Mouse (Mus musculus): ENCODE measurements at regions not wholly inside any gene's neighbourhood (a gene's known extent, or its start where the extent isn't known, plus 50 kb on each side); places are given as distances from the start of the nearest gene placed in this dataset.
"Not testable (repeated sequence)": the region's sequence is repeated elsewhere in the genome, so short reads cannot be mapped to it uniquely, and the experiment has no call there.

DNA sequence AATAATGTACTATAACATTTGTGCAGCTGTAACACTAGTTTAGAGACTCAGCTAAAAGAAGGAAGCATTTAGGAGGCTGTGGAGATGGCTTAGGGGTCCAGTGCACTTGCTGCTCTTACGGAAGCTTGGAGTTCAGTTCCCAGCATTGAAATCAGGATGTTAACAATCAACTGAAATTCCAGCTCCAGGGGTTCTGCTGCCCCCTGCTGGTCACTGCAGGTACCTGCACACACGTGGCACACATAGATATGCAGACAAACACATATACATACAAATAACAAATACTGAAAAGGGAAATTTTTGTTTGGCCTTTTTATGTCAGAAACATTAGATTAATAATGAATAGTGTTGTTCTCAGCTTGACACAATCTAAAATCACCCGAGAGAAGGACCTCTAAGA is 322.5 kb downstream of the Ajap1 start:
- Histone ChIP-seq H3K27ac (ENCODE audit: low read depth, low read length) (no peak overlapping the region), H3K4me1 (ENCODE audit: control insufficient read depth, insufficient read depth, low read depth, low read length) (no peaks in the 10 kb centered on the region), H3K4me2 (ENCODE audit: low read length) (no peak overlapping the region), H3K27me3 (replicated peaks; ENCODE audit: control insufficient read depth, insufficient read depth, low read length) (no peaks in the 10 kb centered on the region), H3K9ac (ENCODE audit: low read depth, low read length) (no peak overlapping the region), H3K9me3 (ENCODE audit: control insufficient read depth, low read length) (no peaks in the 10 kb centered on the region; the same call in 1 of the 2 replicates), H3K36me3 (ENCODE audit: control insufficient read depth, insufficient read depth, low read length) (no peaks in the 10 kb centered on the region), H3K4me3 (ENCODE audit: low read length) (no peak overlapping the region)
- 93% methylated on average over 3 of the region's 3 CpGs for WGBS
- no peak for ATAC-seq

DNA sequence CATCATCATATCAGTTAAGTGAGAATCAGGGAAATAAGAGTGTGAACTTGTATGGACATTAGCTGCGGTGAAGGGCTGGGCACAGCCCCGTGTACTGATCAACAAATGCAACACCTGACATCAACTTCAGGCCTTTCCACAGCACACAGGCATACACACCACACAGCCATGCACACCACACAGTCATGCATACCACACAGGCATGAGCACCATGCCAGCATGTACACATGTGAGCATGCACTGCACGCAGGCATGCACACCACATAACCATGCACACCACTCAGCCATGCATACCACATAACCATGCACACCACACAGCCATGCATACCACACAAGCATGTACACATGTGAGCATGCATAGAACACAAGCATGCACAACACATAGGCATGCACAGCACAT is 325.0 kb downstream of the Ajap1 start:
- Histone ChIP-seq H3K4me2 (ENCODE audit: low read length) (no peak overlapping the region), H3K4me1 (ENCODE audit: control insufficient read depth, insufficient read depth, low read depth, low read length) (no peaks in the 10 kb centered on the region), H3K9ac (ENCODE audit: low read depth, low read length) (no peak overlapping the region), H3K36me3 (ENCODE audit: control insufficient read depth, insufficient read depth, low read length) (no peaks in the 10 kb centered on the region), H3K4me3 (ENCODE audit: low read length) (no peak overlapping the region), H3K27me3 (replicated peaks; ENCODE audit: control insufficient read depth, insufficient read depth, low read length) (no peaks in the 10 kb centered on the region), H3K9me3 (ENCODE audit: control insufficient read depth, low read length) (no peaks in the 10 kb centered on the region), H3K27ac (ENCODE audit: low read depth, low read length) (no peak overlapping the region)
- ATAC-seq, result no peak
- 100% methylated on average over 3 of the region's 3 CpGs for WGBS

DNA sequence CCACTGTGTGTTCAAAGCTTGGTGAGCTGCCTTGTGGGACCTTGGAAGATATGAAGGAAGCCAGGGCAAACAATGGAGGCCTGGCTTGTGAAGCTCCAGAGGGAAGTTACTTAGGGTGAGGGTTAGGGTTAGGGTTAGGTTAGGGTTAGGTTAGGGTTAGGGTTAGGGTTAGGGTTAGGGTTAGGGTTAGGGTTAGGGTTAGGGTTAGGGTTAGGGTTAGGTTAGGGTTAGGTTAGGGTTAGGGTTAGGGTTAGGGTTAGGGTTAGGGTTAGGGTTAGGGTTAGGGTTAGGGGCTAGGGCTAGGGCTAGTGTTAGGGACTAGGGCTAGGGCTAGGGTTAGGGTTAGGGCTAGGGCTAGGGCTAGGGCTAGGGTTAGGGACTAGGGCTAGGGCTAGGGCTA is 329.7 kb downstream of the Ajap1 start:
- not testable (repeated sequence) for H3K4me2 ChIP-seq (ENCODE audit: low read length); ATAC-seq; H3K4me1 ChIP-seq (ENCODE audit: control insufficient read depth, insufficient read depth, low read depth, low read length); H3K4me3 ChIP-seq (ENCODE audit: low read length); H3K36me3 ChIP-seq (ENCODE audit: control insufficient read depth, insufficient read depth, low read length); H3K27ac ChIP-seq (ENCODE audit: low read depth, low read length); H3K9ac ChIP-seq (ENCODE audit: low read depth, low read length); H3K9me3 ChIP-seq (ENCODE audit: control insufficient read depth, low read length); H3K27me3 ChIP-seq (replicated peaks; ENCODE audit: control insufficient read depth, insufficient read depth, low read length)

DNA sequence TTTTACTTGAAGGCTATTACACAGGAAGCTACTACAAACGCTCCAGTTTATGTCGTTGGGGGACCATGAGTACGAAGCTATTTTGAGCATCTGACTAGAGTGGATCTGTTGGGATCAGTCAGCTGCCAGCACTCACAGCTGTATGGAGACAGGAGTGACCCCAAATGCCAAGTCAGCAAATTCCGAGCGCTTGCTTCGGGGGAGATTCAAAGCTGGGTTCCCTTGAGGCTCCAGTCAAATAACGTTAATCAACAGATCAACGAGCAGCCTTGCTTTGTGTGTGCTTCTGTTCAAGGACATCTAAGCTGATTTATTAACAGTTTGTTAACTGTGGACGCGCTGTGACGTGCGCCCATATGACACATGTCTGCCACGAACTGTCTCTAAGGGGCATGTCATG is 349.5 kb downstream of the Ajap1 start:
- 0 out of 2 replicates have a peak overlapping the region, but pooled peaks have one; percentile 3 for H3K27ac ChIP-seq (ENCODE audit: low read depth, low read length)
- H3K36me3 ChIP-seq (ENCODE audit: control insufficient read depth, insufficient read depth, low read length), result no peaks in the 10 kb centered on the region
- no peak overlapping the region for H3K4me2 ChIP-seq (ENCODE audit: low read length)
- H3K4me1 ChIP-seq (ENCODE audit: control insufficient read depth, insufficient read depth, low read depth, low read length), result peaks cover 2% of the 10 kb centered on the region; the same call in 1 of the 2 replicates
- no peak overlapping the region for H3K4me3 ChIP-seq (ENCODE audit: low read length)
- peak; percentile 63; the same call in 1 of the 2 replicates for ATAC-seq
- H3K9ac ChIP-seq (ENCODE audit: low read depth, low read length), result no peak overlapping the region
- 66% methylated on average over 13 of the region's 13 CpGs for WGBS
- no peaks in the 10 kb centered on the region for H3K27me3 ChIP-seq (replicated peaks; ENCODE audit: control insufficient read depth, insufficient read depth, low read length)
- H3K9me3 ChIP-seq (ENCODE audit: control insufficient read depth, low read length), result no peaks in the 10 kb centered on the region

DNA sequence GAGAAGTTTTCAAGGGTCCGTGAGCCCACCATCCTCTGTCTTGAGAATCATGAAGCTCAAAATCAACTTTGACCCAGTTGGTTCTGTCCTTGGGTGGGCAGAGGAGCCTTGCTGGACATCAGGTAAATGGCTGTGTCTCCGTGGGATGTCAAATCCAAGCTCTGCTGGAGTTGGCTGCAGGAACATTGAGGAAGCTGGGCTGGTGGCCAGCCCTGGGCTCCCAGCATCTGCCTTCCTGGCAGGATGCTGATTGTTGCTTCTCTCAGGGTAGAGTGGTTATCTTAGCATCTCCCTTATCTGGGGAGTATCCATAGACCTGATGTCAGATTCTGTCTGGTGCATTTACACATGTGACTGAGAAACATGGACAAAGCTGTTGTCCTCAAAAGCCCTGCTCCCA is 353.3 kb downstream of the Ajap1 start:
- 88% methylated on average over 2 of the region's 2 CpGs for WGBS
- no peaks in the 10 kb centered on the region for H3K36me3 ChIP-seq (ENCODE audit: control insufficient read depth, insufficient read depth, low read length)
- no peak overlapping the region for H3K4me2 ChIP-seq (ENCODE audit: low read length)
- no peaks in the 10 kb centered on the region for H3K27me3 ChIP-seq (replicated peaks; ENCODE audit: control insufficient read depth, insufficient read depth, low read length)
- H3K27ac ChIP-seq (ENCODE audit: low read depth, low read length), result no peak overlapping the region
- no peak overlapping the region for H3K9ac ChIP-seq (ENCODE audit: low read depth, low read length)
- H3K9me3 ChIP-seq (ENCODE audit: control insufficient read depth, low read length), result no peaks in the 10 kb centered on the region
- peaks cover 2% of the 10 kb centered on the region; the same call in 1 of the 2 replicates for H3K4me1 ChIP-seq (ENCODE audit: control insufficient read depth, insufficient read depth, low read depth, low read length)
- no peak overlapping the region for H3K4me3 ChIP-seq (ENCODE audit: low read length)
- no peak for ATAC-seq

DNA sequence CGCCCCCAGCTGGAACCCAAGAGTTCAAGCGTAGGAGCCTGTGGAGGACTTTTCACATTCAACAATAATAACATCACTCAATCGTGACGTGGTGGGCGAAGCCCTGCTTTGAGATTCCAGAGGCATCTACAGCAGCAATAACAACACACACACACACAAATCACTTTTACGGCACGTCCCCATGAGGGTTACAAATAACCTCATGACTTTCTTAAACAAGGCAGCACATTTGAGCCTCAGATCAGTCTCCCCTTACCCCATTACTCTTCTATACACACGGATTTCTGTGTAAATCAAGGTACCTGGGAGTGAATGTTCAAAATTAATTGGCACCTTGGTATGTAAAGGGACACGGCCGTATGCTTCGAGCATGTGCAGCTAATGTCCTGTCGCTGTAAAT is 354.4 kb downstream of the Ajap1 start:
- Histone ChIP-seq H3K4me1 (ENCODE audit: control insufficient read depth, insufficient read depth, low read depth, low read length) (peaks cover under 1% of the 10 kb centered on the region; the same call in 1 of the 2 replicates), H3K4me3 (ENCODE audit: low read length) (no peak overlapping the region), H3K9ac (ENCODE audit: low read depth, low read length) (no peak overlapping the region), H3K27me3 (replicated peaks; ENCODE audit: control insufficient read depth, insufficient read depth, low read length) (no peaks in the 10 kb centered on the region), H3K36me3 (ENCODE audit: control insufficient read depth, insufficient read depth, low read length) (no peaks in the 10 kb centered on the region), H3K4me2 (ENCODE audit: low read length) (no peak overlapping the region), H3K9me3 (ENCODE audit: control insufficient read depth, low read length) (no peaks in the 10 kb centered on the region), H3K27ac (ENCODE audit: low read depth, low read length) (no peak overlapping the region)
- WGBS, result 81% methylated on average over 12 of the region's 12 CpGs
- no peak for ATAC-seq

DNA sequence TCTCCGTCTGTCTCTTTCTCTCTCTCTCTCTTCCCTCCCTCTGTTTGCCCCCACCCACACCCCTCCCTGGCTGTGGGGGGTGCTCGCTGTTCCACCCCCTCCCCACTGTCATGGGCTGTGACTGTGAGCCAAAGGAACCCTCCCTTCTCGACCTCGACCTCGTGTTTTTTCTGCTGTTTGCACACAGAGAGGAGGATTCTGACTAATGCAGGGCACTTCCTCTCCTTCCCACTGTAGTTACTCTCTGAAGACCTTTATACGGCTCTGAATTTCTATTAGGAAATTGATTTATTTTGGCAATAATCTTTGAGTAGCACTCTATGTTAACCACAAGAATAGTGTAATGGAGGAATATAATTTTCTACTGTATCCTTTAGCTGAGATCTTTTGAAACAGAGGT is 362.1 kb downstream of the Ajap1 start:
- no peaks in the 10 kb centered on the region for H3K27me3 ChIP-seq (replicated peaks; ENCODE audit: control insufficient read depth, insufficient read depth, low read length)
- H3K4me1 ChIP-seq (ENCODE audit: control insufficient read depth, insufficient read depth, low read depth, low read length), result peaks cover 2% of the 10 kb centered on the region; the same call in 1 of the 2 replicates
- H3K36me3 ChIP-seq (ENCODE audit: control insufficient read depth, insufficient read depth, low read length), result no peaks in the 10 kb centered on the region
- H3K27ac ChIP-seq (ENCODE audit: low read depth, low read length), result no peak overlapping the region
- no peak for ATAC-seq
- no peak overlapping the region for H3K4me2 ChIP-seq (ENCODE audit: low read length)
- no peak overlapping the region for H3K4me3 ChIP-seq (ENCODE audit: low read length)
- no peak overlapping the region for H3K9ac ChIP-seq (ENCODE audit: low read depth, low read length)
- 48% methylated on average over 6 of the region's 6 CpGs for WGBS
- H3K9me3 ChIP-seq (ENCODE audit: control insufficient read depth, low read length), result peaks cover 2% of the 10 kb centered on the region; the same call in 1 of the 2 replicates

DNA sequence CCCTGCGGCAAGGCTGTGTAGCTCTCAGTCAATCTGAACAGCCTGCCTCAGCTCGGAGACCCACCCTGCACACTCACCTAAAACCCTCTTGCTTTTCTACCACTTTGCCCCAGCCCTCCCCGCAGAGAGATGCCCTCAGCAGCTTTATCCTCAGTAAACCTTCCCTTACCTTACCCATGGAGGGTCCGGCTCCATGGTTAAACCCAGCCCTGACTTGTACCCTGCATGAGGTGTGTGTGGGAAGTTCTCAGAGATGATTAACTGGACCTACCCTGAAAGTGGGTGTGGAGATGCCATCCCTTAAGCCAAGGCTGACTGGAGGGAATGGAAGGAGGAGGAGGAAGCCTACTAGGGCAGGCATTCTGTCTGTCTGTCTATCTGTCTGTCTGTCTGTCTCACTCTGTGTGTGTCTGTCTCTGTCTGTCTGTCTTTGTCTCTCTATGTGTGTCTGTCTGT is 362.9 kb downstream of the Ajap1 start:
- H3K9ac ChIP-seq (ENCODE audit: low read depth, low read length), result no peak overlapping the region; the same call in 1 of the 2 replicates
- no peak for ATAC-seq

DNA sequence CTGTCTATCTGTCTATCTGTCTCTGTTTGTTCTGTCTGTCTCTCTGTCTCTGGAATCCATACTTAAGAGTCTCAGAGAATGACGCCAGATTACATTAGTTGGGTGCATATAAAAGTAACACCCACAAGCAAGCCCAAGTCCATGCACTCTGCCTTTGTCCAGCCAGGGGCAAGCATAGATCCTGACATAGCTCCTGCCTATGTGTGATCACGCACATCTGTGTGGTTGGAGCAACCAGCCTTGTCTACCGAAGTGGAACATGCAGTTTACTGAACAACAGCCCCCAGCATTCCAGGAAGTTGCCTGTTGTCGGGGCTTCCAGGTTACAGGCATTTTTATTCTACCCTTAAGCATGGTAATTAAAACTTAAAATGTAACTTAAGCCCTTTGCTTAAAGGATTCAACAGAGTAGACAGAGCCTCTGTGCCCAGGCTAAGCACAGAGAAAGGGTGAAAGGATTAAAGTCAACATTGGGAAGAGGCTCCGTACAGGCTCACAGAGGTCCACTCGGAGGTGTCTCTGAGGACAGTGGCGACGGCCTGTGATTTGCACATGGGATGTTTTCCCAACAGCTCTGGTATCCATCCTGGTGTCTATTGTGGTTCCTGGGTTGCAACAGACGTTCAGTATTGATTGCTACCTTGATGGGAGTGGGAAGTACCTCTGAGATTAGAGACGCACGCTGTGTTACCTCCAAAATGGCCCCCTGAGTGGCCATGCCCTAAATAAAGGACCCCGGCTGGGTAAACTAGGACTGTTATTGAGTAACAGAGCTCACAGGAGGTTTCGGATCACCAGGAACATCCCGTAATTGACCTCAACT is 363.6 kb downstream of the Ajap1 start:
- ATAC-seq, result no peak
- H3K4me1 ChIP-seq (ENCODE audit: control insufficient read depth, insufficient read depth, low read depth, low read length), result peaks cover 2% of the 10 kb centered on the region; the same call in 1 of the 2 replicates
- no peaks in the 10 kb centered on the region for H3K36me3 ChIP-seq (ENCODE audit: control insufficient read depth, insufficient read depth, low read length)
- no peak overlapping the region for H3K4me2 ChIP-seq (ENCODE audit: low read length)
- H3K27ac ChIP-seq (ENCODE audit: low read depth, low read length), result no peak overlapping the region
- WGBS, result 64% methylated on average over 14 of the region's 14 CpGs
- no peak overlapping the region for H3K4me3 ChIP-seq (ENCODE audit: low read length)
- H3K9me3 ChIP-seq (ENCODE audit: control insufficient read depth, low read length), result peaks cover 2% of the 10 kb centered on the region; the same call in 1 of the 2 replicates
- no peaks in the 10 kb centered on the region for H3K27me3 ChIP-seq (replicated peaks; ENCODE audit: control insufficient read depth, insufficient read depth, low read length)
- H3K9ac ChIP-seq (ENCODE audit: low read depth, low read length), result no peak overlapping the region; the same call in 1 of the 2 replicates

More for the DNA sequence above, 362.9 kb downstream of the Ajap1 start:
- H3K27ac ChIP-seq (ENCODE audit: low read depth, low read length), result no peak overlapping the region
- peaks cover 2% of the 10 kb centered on the region; the same call in 1 of the 2 replicates for H3K9me3 ChIP-seq (ENCODE audit: control insufficient read depth, low read length)
- H3K27me3 ChIP-seq (replicated peaks; ENCODE audit: control insufficient read depth, insufficient read depth, low read length), result no peaks in the 10 kb centered on the region
- no peak overlapping the region for H3K4me3 ChIP-seq (ENCODE audit: low read length)
- 62% methylated on average over 4 of the region's 4 CpGs for WGBS
- no peak overlapping the region for H3K4me2 ChIP-seq (ENCODE audit: low read length)
- peaks cover 2% of the 10 kb centered on the region; the same call in 1 of the 2 replicates for H3K4me1 ChIP-seq (ENCODE audit: control insufficient read depth, insufficient read depth, low read depth, low read length)
- no peaks in the 10 kb centered on the region for H3K36me3 ChIP-seq (ENCODE audit: control insufficient read depth, insufficient read depth, low read length)

Data from hindbrain, embryonic 16.5 days (tissue).